Mouse (Mus musculus): ENCODE measurements around the gene Colgalt2. TPM values are rescaled to one million over a fixed set of nuclear protein-coding genes. Genes with fewer than 3 reads are reported as not detected.

Colgalt2 gene
- polyA plus RNA-seq, 1 experiment from 2014 or later = 2.3 TPM

GRCm38 (mm10) chr1:152528778-152529177 lies 129.1 kb downstream of the Colgalt2 start:
- DNase-seq (ENCODE audit: low spot score, missing footprints) (no peak), ATAC-seq (ENCODE audit: low FRiP score) (no peak)
- Histone ChIP-seq H3K36me3 (ENCODE audit: control insufficient read depth, insufficient read depth, low read length) (no peaks in the 10 kb centered on the region; the same call in 1 of the 2 replicates), H3K4me2 (no peak overlapping the region), H3K4me1 (ENCODE audit: control insufficient read depth, insufficient read depth, low read length) (no peaks in the 10 kb centered on the region), H3K9me3 (ENCODE audit: control insufficient read depth, low read length) (no peaks in the 10 kb centered on the region), H3K27me3 (ENCODE audit: control insufficient read depth, insufficient read depth, low read length) (no peaks in the 10 kb centered on the region), H3K4me3 (ENCODE audit: low read depth, low read length) (no peak overlapping the region), H3K9ac (ENCODE audit: low read length) (no peak overlapping the region), H3K27ac (ENCODE audit: low read depth, low read length) (no peak overlapping the region)
- 89% methylated on average over 3 of the region's 3 CpGs for WGBS

- DNase-seq (ENCODE audit: low spot score, missing footprints) (no peak), ATAC-seq (ENCODE audit: low FRiP score) (no peak)
- no peak overlapping the region; the same call in 1 of the 2 replicates for H3K27ac ChIP-seq (ENCODE audit: low read depth, low read length)
- WGBS = 64% methylated on average over 15 of the region's 15 CpGs
- H3K4me1 ChIP-seq (ENCODE audit: control insufficient read depth, insufficient read depth, low read length) = no peaks in the 10 kb centered on the region
- peaks cover 2% of the 10 kb centered on the region; the same call in 1 of the 2 replicates for H3K36me3 ChIP-seq (ENCODE audit: control insufficient read depth, insufficient read depth, low read length)
- no peak overlapping the region for H3K4me3 ChIP-seq (ENCODE audit: low read depth, low read length)
- H3K27me3 ChIP-seq (ENCODE audit: control insufficient read depth, insufficient read depth, low read length) = no peaks in the 10 kb centered on the region
- no peak overlapping the region for H3K4me2 ChIP-seq
- H3K9ac ChIP-seq (ENCODE audit: low read length) = no peak overlapping the region
- no peaks in the 10 kb centered on the region for H3K9me3 ChIP-seq (ENCODE audit: control insufficient read depth, low read length)
These were observed 131.9 kb downstream of the Colgalt2 start for GRCm38 (mm10) chr1:152531498-152531897.

GRCm38 (mm10) chr1:152534531-152534930 lies 134.9 kb downstream of the Colgalt2 start:
- Histone ChIP-seq H3K4me1 (ENCODE audit: control insufficient read depth, insufficient read depth, low read length) (no peaks in the 10 kb centered on the region), H3K9me3 (ENCODE audit: control insufficient read depth, low read length) (no peaks in the 10 kb centered on the region), H3K27ac (ENCODE audit: low read depth, low read length) (no peak overlapping the region), H3K4me2 (no peak overlapping the region), H3K27me3 (ENCODE audit: control insufficient read depth, insufficient read depth, low read length) (no peaks in the 10 kb centered on the region), H3K36me3 (ENCODE audit: control insufficient read depth, insufficient read depth, low read length) (0 out of 2 replicates have a peak, but pooled peaks cover 2% of the 10 kb centered on the region), H3K9ac (ENCODE audit: low read length) (no peak overlapping the region), H3K4me3 (ENCODE audit: low read depth, low read length) (no peak overlapping the region)
- ATAC-seq (ENCODE audit: low FRiP score) = no peak
- no peak for DNase-seq (ENCODE audit: low spot score, missing footprints)
- 90% methylated on average over 7 of the region's 7 CpGs for WGBS

- no peak overlapping the region for H3K27ac ChIP-seq (ENCODE audit: low read depth, low read length)
- no peaks in the 10 kb centered on the region for H3K27me3 ChIP-seq (ENCODE audit: control insufficient read depth, insufficient read depth, low read length)
- ATAC-seq (ENCODE audit: low FRiP score) (0 out of 2 replicates have a peak, but pooled peaks have one; percentile 44), DNase-seq (ENCODE audit: low spot score, missing footprints) (no peak)
- H3K4me1 ChIP-seq (ENCODE audit: control insufficient read depth, insufficient read depth, low read length) = no peaks in the 10 kb centered on the region
- WGBS = 61% methylated on average over 16 of the region's 16 CpGs
- no peak overlapping the region for H3K9ac ChIP-seq (ENCODE audit: low read length)
- H3K4me3 ChIP-seq (ENCODE audit: low read depth, low read length) = no peak overlapping the region
- H3K9me3 ChIP-seq (ENCODE audit: control insufficient read depth, low read length) = no peaks in the 10 kb centered on the region
- H3K4me2 ChIP-seq = no peak overlapping the region
- H3K36me3 ChIP-seq (ENCODE audit: control insufficient read depth, insufficient read depth, low read length) = 0 out of 2 replicates have a peak, but pooled peaks cover 2% of the 10 kb centered on the region
These were observed 136.9 kb downstream of the Colgalt2 start for GRCm38 (mm10) chr1:152536416-152537018.

DNA sequence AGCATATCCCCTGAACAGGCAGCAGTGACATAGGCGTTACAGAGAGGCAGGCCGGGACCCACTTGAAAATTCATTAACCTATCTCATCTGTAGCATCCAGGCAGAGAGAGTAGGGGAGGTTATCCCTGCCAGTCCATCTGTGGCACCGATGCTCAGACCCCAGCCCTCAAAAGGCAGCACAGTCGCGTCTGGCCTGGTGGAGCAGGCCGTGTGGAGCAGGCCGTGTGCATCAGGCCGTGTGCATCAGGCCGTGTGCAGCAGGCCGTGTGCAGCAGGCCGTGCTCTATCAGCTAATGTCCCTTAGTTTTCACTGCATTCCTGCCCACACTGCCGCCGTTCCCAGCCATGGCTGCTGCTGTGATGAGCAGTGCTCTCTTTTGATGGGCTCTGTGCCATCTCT lies 137.6 kb downstream of the Colgalt2 start:
- no peak overlapping the region for H3K4me3 ChIP-seq (ENCODE audit: low read depth, low read length)
- no peaks in the 10 kb centered on the region for H3K27me3 ChIP-seq (ENCODE audit: control insufficient read depth, insufficient read depth, low read length)
- no peaks in the 10 kb centered on the region for H3K9me3 ChIP-seq (ENCODE audit: control insufficient read depth, low read length)
- H3K9ac ChIP-seq (ENCODE audit: low read length) = no peak overlapping the region
- H3K27ac ChIP-seq (ENCODE audit: low read depth, low read length) = no peak overlapping the region
- no peak for DNase-seq (ENCODE audit: low spot score, missing footprints)
- 79% methylated on average over 13 of the region's 13 CpGs for WGBS
- no peak for ATAC-seq (ENCODE audit: low FRiP score)
- 0 out of 2 replicates have a peak, but pooled peaks cover 2% of the 10 kb centered on the region for H3K36me3 ChIP-seq (ENCODE audit: control insufficient read depth, insufficient read depth, low read length)
- no peak overlapping the region for H3K4me2 ChIP-seq
- no peaks in the 10 kb centered on the region for H3K4me1 ChIP-seq (ENCODE audit: control insufficient read depth, insufficient read depth, low read length)

DNA sequence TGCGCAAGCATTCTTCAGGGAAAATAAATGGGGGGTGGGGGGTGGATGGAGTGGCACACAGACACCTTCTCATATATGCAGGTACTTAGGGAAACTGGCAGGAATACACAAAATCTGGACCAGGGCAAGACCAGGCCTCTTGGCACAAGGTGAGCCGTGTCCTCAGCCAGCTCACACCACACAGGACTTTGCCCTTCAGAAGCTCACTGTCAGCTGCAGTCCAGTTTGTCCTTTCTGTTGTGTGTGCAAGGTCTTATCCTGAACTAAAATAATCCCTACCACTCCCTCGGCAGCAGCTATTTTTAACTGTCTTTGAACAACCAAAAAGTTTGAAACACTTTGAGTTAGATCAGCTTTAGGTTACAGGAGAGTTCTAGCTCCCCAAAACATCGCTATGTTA lies 139.2 kb downstream of the Colgalt2 start:
- Histone ChIP-seq H3K9ac (ENCODE audit: low read length) (no peak overlapping the region), H3K27me3 (ENCODE audit: control insufficient read depth, insufficient read depth, low read length) (no peaks in the 10 kb centered on the region), H3K36me3 (ENCODE audit: control insufficient read depth, insufficient read depth, low read length) (0 out of 2 replicates have a peak, but pooled peaks cover 2% of the 10 kb centered on the region), H3K4me3 (ENCODE audit: low read depth, low read length) (no peak overlapping the region), H3K27ac (ENCODE audit: low read depth, low read length) (no peak overlapping the region), H3K4me1 (ENCODE audit: control insufficient read depth, insufficient read depth, low read length) (no peaks in the 10 kb centered on the region), H3K9me3 (ENCODE audit: control insufficient read depth, low read length) (no peaks in the 10 kb centered on the region), H3K4me2 (no peak overlapping the region)
- ATAC-seq (ENCODE audit: low FRiP score) (no peak), DNase-seq (ENCODE audit: low spot score, missing footprints) (no peak)
- 94% methylated on average over 4 of the region's 4 CpGs for WGBS

DNA sequence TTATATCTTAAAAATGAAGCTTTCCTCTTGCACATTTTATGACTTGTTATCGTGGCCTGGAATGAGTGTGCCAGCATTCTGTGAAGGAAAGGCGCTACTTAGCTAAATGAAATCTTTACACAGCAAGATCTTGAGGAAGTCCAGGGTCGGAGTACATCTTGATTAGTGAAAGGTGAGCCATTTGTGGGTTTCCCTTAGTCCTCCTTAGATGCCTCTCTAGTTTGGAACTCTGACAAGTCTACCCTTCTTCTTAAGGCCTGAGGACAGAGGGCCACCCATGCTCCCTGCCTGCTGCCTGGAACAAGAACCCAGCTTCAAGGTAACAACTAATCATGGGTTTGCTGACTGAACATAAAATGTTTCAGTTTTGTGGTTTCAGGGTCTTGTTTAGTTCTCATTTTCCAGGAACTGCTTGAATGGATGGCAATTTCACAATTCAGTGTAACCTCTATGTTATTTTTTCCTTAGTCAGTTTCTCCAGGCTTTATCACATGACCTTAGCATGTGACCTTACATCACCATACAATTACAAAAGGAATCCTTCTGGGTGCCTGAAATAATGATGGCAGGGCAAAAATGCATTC lies 140.8 kb downstream of the Colgalt2 start:
- Histone ChIP-seq H3K36me3 (ENCODE audit: control insufficient read depth, insufficient read depth, low read length) (no peaks in the 10 kb centered on the region), H3K4me3 (ENCODE audit: low read depth, low read length) (no peak overlapping the region)
- 94% methylated on average over 3 of the region's 3 CpGs for WGBS

GRCm38 (mm10) chr1:152542747-152543378 lies 143.2 kb downstream of the Colgalt2 start:
- 94% methylated on average over 6 of the region's 6 CpGs for WGBS
- Histone ChIP-seq H3K4me2 (no peak overlapping the region), H3K36me3 (ENCODE audit: control insufficient read depth, insufficient read depth, low read length) (no peaks in the 10 kb centered on the region)

More for the DNA sequence above, 140.8 kb downstream of the Colgalt2 start:
- DNase-seq (ENCODE audit: low spot score, missing footprints) (no peak), ATAC-seq (ENCODE audit: low FRiP score) (no peak)
- Histone ChIP-seq H3K27me3 (ENCODE audit: control insufficient read depth, insufficient read depth, low read length) (no peaks in the 10 kb centered on the region), H3K4me2 (no peak overlapping the region), H3K9ac (ENCODE audit: low read length) (no peak overlapping the region), H3K27ac (ENCODE audit: low read depth, low read length) (no peak overlapping the region), H3K9me3 (ENCODE audit: control insufficient read depth, low read length) (no peaks in the 10 kb centered on the region), H3K4me1 (ENCODE audit: control insufficient read depth, insufficient read depth, low read length) (no peaks in the 10 kb centered on the region)

More at GRCm38 (mm10) chr1:152542747-152543378, 143.2 kb downstream of the Colgalt2 start:
- no peaks in the 10 kb centered on the region for H3K4me1 ChIP-seq (ENCODE audit: control insufficient read depth, insufficient read depth, low read length)
- H3K9me3 ChIP-seq (ENCODE audit: control insufficient read depth, low read length) = no peaks in the 10 kb centered on the region
- no peak for ATAC-seq (ENCODE audit: low FRiP score)
- H3K9ac ChIP-seq (ENCODE audit: low read length) = no peak overlapping the region
- no peaks in the 10 kb centered on the region for H3K27me3 ChIP-seq (ENCODE audit: control insufficient read depth, insufficient read depth, low read length)
- H3K4me3 ChIP-seq (ENCODE audit: low read depth, low read length) = no peak overlapping the region
- DNase-seq (ENCODE audit: low spot score, missing footprints) = no peak
- no peak overlapping the region for H3K27ac ChIP-seq (ENCODE audit: low read depth, low read length)

Measured in midbrain, embryonic 11.5 days (tissue).